Mouse (Mus musculus): ENCODE results near the gene Sp8. TPM values are rescaled to one million over a fixed set of nuclear protein-coding genes. Genes with fewer than 3 reads are reported as not detected.
A peak's percentile ranks its signal among the peaks of the same experiment; 100 is the strongest.

Sp8 gene
- 5.1 and 5.8 TPM in 2 replicates for polyA plus RNA-seq (2016; fragmentation: Nextera tagmentation; extraction: Ambion mirVana)

- Histone ChIP-seq H3K9ac (peak within 1 kb of the TSS; percentile 24; the same call in 1 of the 2 replicates), H3K4me1 (peaks cover 8% of the 10 kb centered on the region), H3K27ac (no peak within 1 kb of the TSS), H3K27me3 (peaks cover 70% of the 10 kb centered on the region), H3K9me3 (no peaks in the 10 kb centered on the region), H3K4me2 (replicated peaks) (peak within 1 kb of the TSS; percentile 60), H3K4me3 (peak within 1 kb of the TSS; percentile 37), H3K36me3 (no peaks in the 10 kb centered on the region)
- ATAC-seq (ENCODE audit: insufficient number of reproducible peaks, insufficient read depth, low FRiP score, low TSS enrichment): no peak
- under 1% methylated on average over 6 of the region's 6 CpGs for WGBS
Measured at GRCm38 (mm10) chr12:118846221-118846620, at the start of gene Sp8. TSS of gene Sp8 (plus strand) at chr12:118846329.

GRCm38 (mm10) chr12:118811328-118811961 is 34.7 kb upstream of the Sp8 start:
- no peak overlapping the region for H3K27ac ChIP-seq
- no peaks in the 10 kb centered on the region for H3K9me3 ChIP-seq
- no peaks in the 10 kb centered on the region for H3K36me3 ChIP-seq
- 0 out of 2 replicates have a peak, but pooled peaks cover 5% of the 10 kb centered on the region for H3K27me3 ChIP-seq
- ATAC-seq (ENCODE audit: insufficient number of reproducible peaks, insufficient read depth, low FRiP score, low TSS enrichment): no peak
- peak overlapping the region; percentile 39 for H3K4me2 ChIP-seq (replicated peaks)
- H3K9ac ChIP-seq: no peak overlapping the region
- 0 out of 2 replicates have a peak overlapping the region, but pooled peaks have one; percentile 5 for H3K4me3 ChIP-seq
- H3K4me1 ChIP-seq: 0 out of 2 replicates have a peak, but pooled peaks cover 4% of the 10 kb centered on the region
- WGBS: 2% methylated on average over 17 of the region's 17 CpGs

GRCm38 (mm10) chr12:118814561-118814960 is 31.6 kb upstream of the Sp8 start:
- Histone ChIP-seq H3K4me3 (no peak overlapping the region), H3K9ac (no peak overlapping the region), H3K36me3 (no peaks in the 10 kb centered on the region), H3K4me1 (0 out of 2 replicates have a peak, but pooled peaks cover 4% of the 10 kb centered on the region), H3K4me2 (replicated peaks) (no peak overlapping the region), H3K27me3 (0 out of 2 replicates have a peak, but pooled peaks cover 5% of the 10 kb centered on the region), H3K27ac (no peak overlapping the region), H3K9me3 (no peaks in the 10 kb centered on the region)
- no peak for ATAC-seq (ENCODE audit: insufficient number of reproducible peaks, insufficient read depth, low FRiP score, low TSS enrichment)
- WGBS: 82% methylated on average over 3 of the region's 3 CpGs

- Histone ChIP-seq H3K27me3 (0 out of 2 replicates have a peak, but pooled peaks cover 5% of the 10 kb centered on the region), H3K9ac (no peak overlapping the region), H3K36me3 (no peaks in the 10 kb centered on the region), H3K4me3 (no peak overlapping the region), H3K9me3 (no peaks in the 10 kb centered on the region), H3K27ac (no peak overlapping the region), H3K4me1 (0 out of 2 replicates have a peak, but pooled peaks cover 4% of the 10 kb centered on the region), H3K4me2 (replicated peaks) (no peak overlapping the region)
- no peak for ATAC-seq (ENCODE audit: insufficient number of reproducible peaks, insufficient read depth, low FRiP score, low TSS enrichment)
Measured at GRCm38 (mm10) chr12:118816156-118816555, 30.0 kb upstream of the Sp8 start.

GRCm38 (mm10) chr12:118829881-118830280 is 16.2 kb upstream of the Sp8 start:
- ATAC-seq (ENCODE audit: insufficient number of reproducible peaks, insufficient read depth, low FRiP score, low TSS enrichment): no peak

GRCm38 (mm10) chr12:118836411-118837341 is 9.5 kb upstream of the Sp8 start:
- Histone ChIP-seq H3K4me1 (0 out of 2 replicates have a peak, but pooled peaks cover 4% of the 10 kb centered on the region), H3K4me2 (replicated peaks) (peak overlapping the region; percentile 83), H3K9me3 (no peaks in the 10 kb centered on the region), H3K27ac (no peak overlapping the region), H3K9ac (peak overlapping the region; percentile 29; the same call in 1 of the 2 replicates), H3K4me3 (peak overlapping the region; percentile 44), H3K36me3 (no peaks in the 10 kb centered on the region), H3K27me3 (peaks cover 52% of the 10 kb centered on the region)
- ATAC-seq (ENCODE audit: insufficient number of reproducible peaks, insufficient read depth, low FRiP score, low TSS enrichment): peak; percentile 86
- WGBS: under 1% methylated on average over 54 of the region's 72 CpGs

More at GRCm38 (mm10) chr12:118829881-118830280, 16.2 kb upstream of the Sp8 start:
- no peak overlapping the region for H3K9ac ChIP-seq
- no peak overlapping the region for H3K4me3 ChIP-seq
- no peak overlapping the region for H3K27ac ChIP-seq
- H3K36me3 ChIP-seq: no peaks in the 10 kb centered on the region
- no peak overlapping the region for H3K4me2 ChIP-seq (replicated peaks)
- H3K9me3 ChIP-seq: no peaks in the 10 kb centered on the region
- WGBS: 79% methylated on average over 6 of the region's 6 CpGs
- H3K27me3 ChIP-seq: peaks cover 2% of the 10 kb centered on the region; the same call in 1 of the 2 replicates
- H3K4me1 ChIP-seq: no peaks in the 10 kb centered on the region

GRCm38 (mm10) chr12:118837361-118837760 is 8.8 kb upstream of the Sp8 start:
- peak overlapping the region; percentile 83 for H3K4me2 ChIP-seq (replicated peaks)
- peak overlapping the region; percentile 44 for H3K4me3 ChIP-seq
- H3K4me1 ChIP-seq: 0 out of 2 replicates have a peak, but pooled peaks cover 4% of the 10 kb centered on the region
- no peaks in the 10 kb centered on the region for H3K36me3 ChIP-seq
- no peak overlapping the region for H3K27ac ChIP-seq
- ATAC-seq (ENCODE audit: insufficient number of reproducible peaks, insufficient read depth, low FRiP score, low TSS enrichment): no peak
- 3% methylated on average over 11 of the region's 11 CpGs for WGBS
- H3K9me3 ChIP-seq: no peaks in the 10 kb centered on the region
- no peak overlapping the region for H3K9ac ChIP-seq
- H3K27me3 ChIP-seq: peaks cover 52% of the 10 kb centered on the region

- H3K4me3 ChIP-seq: no peak overlapping the region
- no peaks in the 10 kb centered on the region for H3K9me3 ChIP-seq
- no peak overlapping the region for H3K27ac ChIP-seq
- ATAC-seq (ENCODE audit: insufficient number of reproducible peaks, insufficient read depth, low FRiP score, low TSS enrichment): no peak
- H3K9ac ChIP-seq: no peak overlapping the region
- 1% methylated on average over 2 of the region's 2 CpGs for WGBS
- 0 out of 2 replicates have a peak, but pooled peaks cover 8% of the 10 kb centered on the region for H3K4me1 ChIP-seq
- H3K36me3 ChIP-seq: no peaks in the 10 kb centered on the region
- H3K27me3 ChIP-seq: peaks cover 58% of the 10 kb centered on the region
- H3K4me2 ChIP-seq (replicated peaks): no peak overlapping the region
Measured at GRCm38 (mm10) chr12:118838260-118838659, 7.9 kb upstream of the Sp8 start.

- no peak overlapping the region for H3K27ac ChIP-seq
- WGBS: 5% methylated on average over 5 of the region's 5 CpGs
- H3K4me1 ChIP-seq: 0 out of 2 replicates have a peak, but pooled peaks cover 8% of the 10 kb centered on the region
- no peaks in the 10 kb centered on the region for H3K36me3 ChIP-seq
- no peak for ATAC-seq (ENCODE audit: insufficient number of reproducible peaks, insufficient read depth, low FRiP score, low TSS enrichment)
- no peak overlapping the region for H3K9ac ChIP-seq
- no peak overlapping the region for H3K4me2 ChIP-seq (replicated peaks)
- H3K4me3 ChIP-seq: no peak overlapping the region
- no peaks in the 10 kb centered on the region for H3K9me3 ChIP-seq
- peaks cover 69% of the 10 kb centered on the region for H3K27me3 ChIP-seq
Measured at GRCm38 (mm10) chr12:118839398-118839797, 6.7 kb upstream of the Sp8 start.

GRCm38 (mm10) chr12:118840301-118840700 is 5.8 kb upstream of the Sp8 start:
- H3K27ac ChIP-seq: no peak overlapping the region
- H3K36me3 ChIP-seq: no peaks in the 10 kb centered on the region
- no peak for ATAC-seq (ENCODE audit: insufficient number of reproducible peaks, insufficient read depth, low FRiP score, low TSS enrichment)
- H3K4me2 ChIP-seq (replicated peaks): no peak overlapping the region
- H3K27me3 ChIP-seq: peaks cover 75% of the 10 kb centered on the region
- WGBS: under 1% methylated on average over 15 of the region's 15 CpGs
- no peaks in the 10 kb centered on the region for H3K9me3 ChIP-seq
- H3K9ac ChIP-seq: no peak overlapping the region
- H3K4me3 ChIP-seq: no peak overlapping the region
- H3K4me1 ChIP-seq: 0 out of 2 replicates have a peak, but pooled peaks cover 8% of the 10 kb centered on the region

- 2% methylated on average over 11 of the region's 12 CpGs for whole genome bisulfite sequencing
- Histone ChIP-seq H3K27me3 (peaks cover 75% of the 10 kb centered on the region), H3K4me3 (no peak overlapping the region), H3K9ac (no peak overlapping the region), H3K9me3 (no peaks in the 10 kb centered on the region), H3K27ac (no peak overlapping the region), H3K4me2 (replicated peaks) (no peak overlapping the region), H3K4me1 (0 out of 2 replicates have a peak, but pooled peaks cover 8% of the 10 kb centered on the region), H3K36me3 (no peaks in the 10 kb centered on the region)
- ATAC-seq (ENCODE audit: insufficient number of reproducible peaks, insufficient read depth, low FRiP score, low TSS enrichment): no peak
Measured at GRCm38 (mm10) chr12:118840861-118841260, 5.3 kb upstream of the Sp8 start.
